Mouse (Mus musculus) urinary bladder, adult 18-20 months (tissue): Measurements from ENCODE around the gene Lpin1.
A peak's percentile ranks its signal among the peaks of the same experiment; 100 is the strongest.

Experiments
- DNase-seq, 2 experiments: peaks; one replicate each; pipeline ENCODE4 v3.0.0; 2022; ENCODE audit warnings: low spot score in 2 of 2, mixed read lengths in 2 of 2

Gene Lpin1

DNA sequence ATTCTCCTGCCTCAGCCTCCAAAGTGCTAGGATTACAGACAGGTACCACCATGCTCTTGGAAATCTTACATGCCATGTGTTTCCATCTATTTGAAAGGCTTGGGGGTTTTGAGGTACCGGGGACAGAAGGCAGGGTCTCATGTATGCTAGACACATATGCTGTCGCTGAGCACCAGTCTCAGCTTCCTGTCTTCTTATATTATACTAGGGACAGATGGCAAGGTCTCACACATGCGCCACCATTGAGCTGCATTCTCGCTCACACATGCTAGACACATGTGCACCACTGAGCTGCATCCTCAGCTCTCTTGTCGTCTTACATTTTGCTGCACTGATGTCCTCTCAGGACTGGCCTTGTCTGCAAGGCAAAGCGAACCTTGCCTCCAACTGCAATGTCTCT lies 8.7 kb upstream of the Lpin1 start:
- no peak for DNase-seq

DNA sequence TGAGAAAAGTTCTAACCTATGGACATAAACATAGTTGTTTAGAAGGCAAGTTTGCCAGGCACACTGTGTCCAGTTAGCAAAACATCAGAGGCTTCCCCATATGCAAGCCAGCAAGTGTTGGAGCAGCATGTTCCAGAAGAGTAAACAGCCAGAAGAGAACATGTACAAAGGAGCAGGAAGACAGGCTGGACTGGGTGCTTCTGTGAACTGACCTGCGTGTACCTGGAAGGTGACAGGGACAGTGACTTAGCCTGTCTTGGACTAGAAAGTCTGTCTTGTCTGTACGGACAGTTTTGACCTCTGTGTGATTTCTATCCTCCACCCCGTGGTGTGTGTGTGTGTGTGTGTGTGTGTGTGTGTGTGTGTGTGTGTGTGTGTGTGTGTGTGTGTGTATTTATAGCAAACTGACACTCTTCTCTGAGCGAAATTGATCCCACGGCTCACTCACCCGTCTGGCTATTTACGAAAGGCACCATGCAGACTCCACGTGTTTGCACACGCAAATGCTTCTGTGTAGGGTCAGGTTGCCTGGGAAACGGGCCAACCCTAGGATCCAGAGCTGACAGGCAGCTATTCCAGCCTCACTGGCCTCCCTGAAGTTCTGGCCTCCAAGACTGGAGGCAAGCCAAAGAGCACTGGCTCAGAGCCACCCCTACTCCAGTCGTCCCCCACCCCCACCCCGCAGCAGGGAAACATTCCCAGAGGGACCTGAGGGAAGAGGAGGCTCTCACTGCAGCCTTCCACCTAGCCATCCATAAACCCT lies 7.9 kb upstream of the Lpin1 start:
- DNase-seq = peak; percentile 35 to 38

DNA sequence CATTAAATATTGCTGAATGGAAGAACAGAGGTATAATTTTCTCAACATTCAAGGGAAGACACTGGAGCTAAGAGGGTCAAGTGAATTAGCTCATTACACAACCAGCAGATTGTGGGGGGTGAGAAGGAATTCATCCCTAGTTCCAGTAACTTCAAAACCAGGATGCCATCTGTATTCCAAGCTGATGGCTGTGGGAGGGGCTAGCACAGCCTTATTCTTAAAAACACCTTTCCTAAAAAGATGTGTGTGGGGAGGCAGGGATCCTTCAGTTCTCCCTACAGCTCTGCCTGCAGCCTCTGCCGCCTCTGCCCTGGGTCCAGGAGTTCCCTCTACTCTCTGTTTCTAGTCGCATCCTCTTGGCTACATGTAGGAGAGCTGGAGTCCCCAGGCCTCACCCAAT lies 5.0 kb upstream of the Lpin1 start:
- no peak for DNase-seq

GRCm38 (mm10) chr12:16614556-16614955 lies 3.8 kb upstream of the Lpin1 start:
- DNase-seq = no peak

DNA sequence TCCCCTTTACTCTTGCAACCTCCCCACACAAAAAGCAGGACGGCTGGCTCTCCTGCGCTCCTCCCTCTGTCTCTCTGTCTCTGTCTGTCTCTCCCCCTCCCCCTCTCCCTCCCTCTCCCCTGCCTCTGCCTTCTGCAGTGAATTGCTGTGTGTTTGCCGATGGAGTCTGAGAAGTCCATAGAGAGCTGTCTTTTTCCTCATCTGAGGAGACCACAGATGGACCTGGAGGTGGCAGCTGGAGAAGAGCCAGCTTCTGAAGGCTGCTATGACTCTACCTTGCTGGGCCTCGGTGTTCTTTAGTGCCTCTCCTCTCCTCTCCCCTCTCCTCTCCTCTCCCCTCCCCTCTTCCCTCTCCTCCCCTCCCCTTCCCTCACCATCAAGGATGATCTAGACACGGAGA lies 5.1 kb downstream of the Lpin1 start:
- no peak for DNase-seq

DNA sequence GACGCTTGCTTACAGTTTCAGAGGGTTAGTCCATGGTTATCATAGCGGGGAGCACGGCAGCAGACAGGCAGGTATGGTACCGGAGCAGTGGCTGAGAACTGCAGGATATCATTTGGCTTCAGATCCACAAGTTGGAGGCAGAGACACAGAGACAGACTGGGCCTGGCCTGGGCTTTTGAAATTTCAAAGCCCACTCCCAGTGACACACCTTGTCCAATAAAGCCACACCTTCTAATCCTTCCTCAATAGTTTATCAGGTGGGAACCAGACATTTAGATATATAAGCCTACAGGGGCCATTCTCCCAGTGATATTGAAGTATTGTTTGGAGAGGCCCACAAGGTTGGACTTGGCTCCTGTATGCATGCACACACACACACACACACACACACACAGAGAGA lies 8.5 kb downstream of the Lpin1 start:
- DNase-seq = no peak

DNA sequence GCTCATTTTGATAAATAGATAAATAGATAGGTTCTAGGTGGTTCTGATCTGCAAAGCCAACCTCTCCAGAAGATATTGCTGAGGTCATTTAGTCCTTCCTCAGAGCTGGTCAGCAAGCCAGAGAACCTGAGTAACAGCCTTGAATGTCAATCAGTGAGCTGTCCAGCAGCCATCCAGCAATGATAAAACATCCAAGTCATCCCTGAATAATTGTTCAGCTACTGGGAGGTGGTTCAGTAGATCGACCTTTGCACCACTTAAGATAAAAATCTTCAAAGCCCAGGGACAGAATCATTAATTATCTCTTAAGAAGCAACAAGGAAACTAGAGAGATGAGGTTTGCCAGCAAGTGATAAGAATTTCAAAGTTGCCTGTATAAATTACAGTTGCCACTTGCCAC lies 10.4 kb downstream of the Lpin1 start:
- no peak for DNase-seq

DNA sequence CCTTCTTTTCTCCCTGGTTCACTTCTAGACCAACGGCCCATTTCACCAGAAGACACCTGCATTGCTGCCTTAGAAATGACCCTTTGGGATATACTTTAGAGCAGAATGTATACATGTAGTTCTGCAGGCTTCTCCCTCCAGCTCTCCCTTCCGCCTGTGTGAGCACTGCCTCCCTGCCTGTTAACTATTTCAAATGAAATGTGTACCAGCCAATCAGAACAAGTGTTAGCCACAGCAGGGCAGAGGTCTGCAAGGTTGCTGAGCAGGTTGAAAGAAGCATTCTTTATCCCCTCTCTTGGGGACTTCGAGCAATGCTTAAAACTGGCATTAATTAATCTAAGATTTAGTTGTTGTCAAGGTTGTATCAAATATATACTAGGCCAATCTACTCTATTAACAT lies 11.4 kb downstream of the Lpin1 start:
- no peak for DNase-seq

DNA sequence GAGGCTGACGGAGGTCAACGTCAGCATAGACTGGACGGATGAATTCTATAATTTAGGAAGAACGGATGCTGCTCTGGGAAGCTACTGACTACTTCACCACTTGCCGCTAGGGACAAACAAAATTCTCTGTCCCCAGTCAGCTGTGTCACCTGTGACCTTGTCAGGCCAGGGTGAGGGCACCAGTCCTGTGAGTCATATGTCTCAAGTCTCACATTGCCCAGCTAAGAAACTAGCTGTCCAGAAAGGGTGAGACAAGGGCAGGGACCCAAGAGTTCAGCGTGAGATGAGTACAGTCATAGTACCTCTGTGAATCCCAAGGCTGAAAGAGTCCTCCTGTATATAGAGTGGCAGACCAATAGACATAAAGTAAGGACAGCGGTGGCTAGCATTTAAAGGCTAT lies 17.0 kb downstream of the Lpin1 start:
- DNase-seq = no peak

DNA sequence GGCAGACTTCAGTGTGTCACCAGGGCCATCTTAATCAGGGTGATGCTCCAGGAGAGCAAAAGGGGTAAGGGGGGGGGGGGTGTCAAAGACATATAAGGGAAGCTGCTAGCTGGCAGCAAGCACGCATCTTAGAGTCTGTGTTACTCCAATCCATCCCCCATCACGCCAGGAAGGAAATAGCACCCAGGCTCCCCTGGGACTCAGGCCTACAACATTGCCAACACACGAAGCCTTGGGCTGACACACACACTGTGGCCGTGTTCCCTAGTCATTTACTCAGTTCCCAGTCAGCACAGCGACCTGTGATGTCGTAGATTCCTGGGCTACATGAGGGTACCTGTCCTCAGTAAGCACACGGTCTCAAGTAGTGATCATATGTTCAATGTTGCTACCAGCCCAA lies 17.8 kb downstream of the Lpin1 start:
- DNase-seq = no peak

GRCm38 (mm10) chr12:16592451-16592850 lies 18.3 kb downstream of the Lpin1 start:
- DNase-seq = no peak

DNA sequence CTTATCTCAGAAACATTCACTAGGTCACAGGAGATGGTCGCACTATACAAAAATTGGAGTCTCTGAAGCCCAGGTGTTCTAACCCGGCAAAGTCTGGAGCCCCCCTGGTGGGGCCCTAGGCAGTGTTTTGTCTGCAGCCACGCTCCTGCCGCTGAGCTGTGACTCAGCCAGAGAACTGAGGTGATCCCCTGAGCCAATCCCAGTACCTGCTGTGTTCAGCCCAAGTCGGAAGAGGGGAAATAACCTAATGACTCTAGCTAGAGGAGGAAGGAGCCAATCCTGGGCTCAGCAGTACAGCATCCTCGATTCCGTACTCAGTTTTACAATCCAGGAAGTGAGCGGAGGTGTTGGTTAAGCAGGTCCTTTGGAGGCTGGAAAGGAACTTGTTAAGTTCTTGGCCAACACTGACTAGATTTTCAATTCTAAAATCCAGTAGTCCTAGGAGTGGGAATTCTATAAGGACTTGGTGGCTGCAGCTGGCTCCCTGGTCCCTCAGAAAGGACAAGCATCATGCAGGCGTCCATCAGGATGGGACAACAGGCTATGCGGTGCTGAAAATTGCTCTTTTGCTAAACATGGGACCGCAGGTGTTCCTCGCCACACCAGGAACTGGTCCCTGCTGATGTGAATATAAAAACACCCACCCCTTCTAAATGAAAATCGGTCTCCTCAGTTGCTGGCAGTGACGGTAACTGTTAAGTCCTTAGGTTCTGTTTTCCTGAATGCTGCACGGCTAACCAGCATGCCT lies 19.1 kb downstream of the Lpin1 start:
- peak; percentile 81 to 83 for DNase-seq

GRCm38 (mm10) chr12:16589966-16590365 lies 20.8 kb downstream of the Lpin1 start:
- no peak for DNase-seq

DNA sequence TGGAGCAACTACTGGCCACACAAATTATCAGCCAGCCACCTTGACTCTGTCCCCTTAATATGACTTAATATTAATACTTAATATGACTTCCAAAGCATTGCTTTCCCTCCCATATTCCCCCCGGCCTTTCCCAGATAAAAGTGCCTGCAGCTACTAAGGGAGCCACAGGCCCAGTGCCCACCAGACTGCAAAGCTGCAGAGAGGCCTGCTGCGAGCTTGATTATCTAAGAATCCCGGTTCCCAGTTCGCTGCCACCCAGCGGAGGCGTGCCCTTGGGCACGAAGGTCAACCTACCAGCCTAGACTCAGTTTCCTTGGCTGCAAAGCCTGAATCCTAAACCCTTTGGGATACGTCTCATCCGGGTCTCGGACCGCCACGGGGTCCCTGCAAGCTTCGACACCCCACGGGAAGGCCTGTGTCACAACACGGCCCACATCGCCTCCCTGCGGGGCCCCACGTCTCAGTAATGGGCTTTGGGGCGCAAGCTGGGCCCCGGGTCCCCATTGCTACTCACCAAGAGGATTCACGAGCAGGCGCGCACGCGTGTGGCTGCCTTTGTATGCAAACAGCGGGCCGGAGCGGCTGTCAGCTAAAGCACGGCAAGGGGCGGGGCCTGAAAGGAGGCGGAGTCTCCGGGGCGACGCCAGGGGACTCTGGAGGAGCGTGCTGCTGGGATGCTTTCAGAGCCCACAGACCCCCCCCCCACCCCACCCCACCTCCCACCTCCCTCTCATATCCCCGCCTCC lies 21.4 kb downstream of the Lpin1 start:
- DNase-seq = peak; percentile 86 to 94

DNA sequence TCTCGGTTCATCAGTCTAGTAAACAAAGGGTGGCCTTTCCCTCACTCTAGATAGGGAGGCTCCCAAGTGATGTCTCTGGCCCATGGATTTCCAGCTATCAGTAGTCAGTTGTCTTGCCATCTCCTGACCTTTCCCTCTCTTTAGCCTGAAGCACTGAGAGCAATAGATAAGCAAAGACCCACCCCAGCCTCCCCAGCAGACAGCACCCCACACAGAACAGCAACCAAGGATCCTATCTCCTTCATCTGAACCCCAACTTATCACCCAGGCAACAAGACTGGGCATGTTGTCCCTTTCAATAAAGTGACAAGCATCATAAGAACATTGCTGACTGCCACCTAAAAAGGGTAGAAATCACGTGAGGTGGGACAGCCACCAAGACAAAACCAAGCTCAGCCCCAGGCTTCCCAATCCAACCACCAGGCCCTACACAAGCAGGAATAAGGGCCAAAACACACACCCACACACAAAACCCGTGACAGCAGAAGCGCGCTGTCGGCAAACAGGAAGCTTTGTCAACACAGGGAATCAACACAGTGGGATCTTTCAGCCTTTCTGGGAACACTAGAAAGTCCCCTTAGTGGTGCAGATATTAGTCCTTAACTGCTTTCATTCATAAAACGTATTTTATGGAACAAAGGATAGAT lies 22.2 kb downstream of the Lpin1 start:
- no peak for DNase-seq

- no peak for DNase-seq
Observed at GRCm38 (mm10) chr12:16587767-16588166, 23.0 kb downstream of the Lpin1 start.

- DNase-seq = no peak
Observed at GRCm38 (mm10) chr12:16587111-16587510, 23.7 kb downstream of the Lpin1 start.

DNA sequence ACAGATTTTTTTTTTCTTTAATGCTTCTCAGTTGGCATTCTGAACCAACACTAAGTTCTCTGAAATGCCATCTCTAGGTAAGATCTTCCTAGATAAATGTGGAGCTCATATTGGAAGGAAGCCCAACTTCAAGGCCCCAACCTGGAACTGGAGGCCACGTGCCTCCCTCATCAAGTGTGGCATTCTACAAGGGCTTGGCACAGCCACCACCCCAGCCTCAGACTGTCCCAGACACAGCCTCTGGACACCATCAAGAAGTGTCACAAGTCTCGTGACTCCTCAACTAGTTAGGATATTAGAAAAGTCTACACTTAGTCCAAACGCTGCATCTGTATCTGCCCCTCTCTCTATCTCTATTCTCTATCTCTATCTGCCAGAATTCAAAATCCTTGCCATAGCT lies 25.8 kb downstream of the Lpin1 start:
- no peak for DNase-seq

DNA sequence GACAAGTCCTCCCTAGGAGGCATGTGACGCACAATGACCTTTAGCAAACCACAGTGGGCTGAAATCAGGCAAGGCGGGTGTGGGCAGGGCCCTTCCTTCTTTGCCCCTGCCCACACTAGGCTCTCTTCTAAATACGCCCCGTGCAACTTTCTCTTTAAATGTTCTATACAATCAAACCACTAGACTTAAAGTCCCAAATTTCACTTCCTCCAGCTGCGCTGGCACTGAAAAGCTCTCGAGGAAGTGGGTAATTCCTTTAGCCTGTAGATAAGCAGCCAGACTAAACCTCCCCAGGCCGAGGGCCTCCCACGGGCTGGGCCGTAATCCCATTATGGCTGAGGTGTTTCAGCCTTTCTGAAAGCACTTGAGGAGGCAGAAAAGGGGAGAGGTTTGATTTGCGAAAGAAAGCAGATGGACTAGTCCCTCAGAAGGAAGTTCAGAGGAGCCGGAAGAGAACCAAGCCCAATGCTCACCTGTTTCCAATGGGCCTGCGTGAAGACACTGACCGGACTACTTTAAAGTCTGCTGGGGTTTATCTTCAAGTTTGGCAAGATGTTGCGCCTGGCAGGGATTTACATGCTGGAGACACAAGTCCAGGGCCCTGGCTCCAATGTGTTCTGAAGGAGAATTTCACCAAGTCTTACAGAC lies 26.6 kb downstream of the Lpin1 start:
- DNase-seq = no peak

DNA sequence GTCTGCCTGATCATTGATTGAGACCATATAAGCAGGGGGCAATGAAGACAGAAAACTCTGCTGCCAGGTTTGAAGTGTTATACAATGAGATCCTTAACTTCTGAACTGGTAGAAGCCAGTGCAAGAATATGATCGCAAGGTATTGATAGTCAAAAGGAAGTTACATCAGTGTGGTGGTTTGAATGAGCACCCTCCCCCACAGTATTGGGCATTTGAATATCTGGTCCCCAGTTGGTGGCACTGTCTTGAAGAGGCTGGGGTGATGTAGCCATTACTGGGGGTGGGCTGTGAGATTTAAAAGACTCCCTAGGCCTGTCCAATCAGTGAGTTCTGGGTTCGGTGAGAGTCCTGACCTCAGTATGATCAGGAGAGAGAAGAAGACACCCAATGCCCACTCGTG lies 27.5 kb downstream of the Lpin1 start:
- no peak for DNase-seq

- DNase-seq = no peak
Observed at GRCm38 (mm10) chr12:16580306-16580705, 30.5 kb downstream of the Lpin1 start.
